Mouse (Mus musculus): ENCODE measurements at regions not wholly inside any gene's neighbourhood (a gene's known extent, or its start where the extent isn't known, plus 50 kb on each side); places are given as distances from the start of the nearest gene placed in this dataset.

DNA sequence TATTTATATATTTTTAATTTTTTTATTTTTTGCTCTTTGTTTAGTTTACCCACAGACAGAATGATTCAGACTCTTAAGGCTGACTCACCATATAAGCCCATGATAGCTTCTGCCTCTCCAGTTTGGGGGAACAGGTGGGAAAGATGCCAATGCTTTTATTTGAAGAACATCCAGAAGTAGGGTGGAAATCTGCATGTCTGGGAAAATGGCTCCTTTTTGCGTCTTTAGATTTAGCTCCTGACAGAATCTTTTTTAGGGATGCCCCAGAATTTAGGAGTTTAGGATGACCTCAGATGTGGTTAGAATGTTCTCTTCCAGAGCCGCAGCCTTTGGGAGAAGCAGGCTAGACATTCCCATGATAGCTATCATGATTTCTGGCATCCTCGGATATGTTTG, 167.9 kb upstream of the Tgfbr2 start:
- TF ChIP-seq EP300 (IDR thresholded peaks at IDR 0.05; ENCODE audit: low read length) (no peak), CTCF (conservative IDR thresholded peaks at IDR 0.05 in 1 of 2, IDR thresholded peaks at IDR 0.05 in 1 of 2; ENCODE audit: low read depth in 2 of 2, low read length in 2 of 2) (no peak), ZC3H11A (IDR thresholded peaks at IDR 0.05; ENCODE audit: low read depth, low read length) (no peak), MEF2A (IDR thresholded peaks at IDR 0.05; ENCODE audit: borderline replicate concordance, low read depth, low read length) (no peak), SMC3 (IDR thresholded peaks at IDR 0.05; ENCODE audit: low read depth, low read length) (no peak), POLR2A (IDR thresholded peaks at IDR 0.05; ENCODE audit: low read depth, low read length) (no peak), NELFE (IDR thresholded peaks at IDR 0.05; ENCODE audit: low read depth, low read length) (no peak), UBTF (IDR thresholded peaks at IDR 0.05; ENCODE audit: low read depth, low read length) (no peak)
